Mouse (Mus musculus): ENCODE measurements around the gene Ptpn7.

Gene Ptpn7

DNA sequence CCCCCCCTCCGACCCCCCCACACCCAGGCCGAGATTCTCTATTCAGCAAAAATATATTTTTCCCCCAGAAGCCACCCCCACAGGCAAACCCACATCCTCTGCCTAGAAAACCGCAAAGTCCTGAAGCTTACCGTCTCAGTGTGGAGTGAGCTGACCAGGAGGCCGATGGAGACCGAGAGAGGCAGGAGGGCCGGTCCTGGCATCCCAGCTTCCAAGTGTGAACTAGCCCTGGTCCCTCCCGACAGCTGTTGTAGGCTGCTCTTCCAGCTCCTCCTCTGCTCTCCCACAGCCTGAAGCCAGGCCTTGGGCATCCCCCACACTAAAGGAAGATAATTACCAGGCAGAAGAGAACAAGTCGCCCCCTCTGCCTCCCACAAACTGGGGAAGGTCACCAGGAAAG is 3.5 kb upstream of the Ptpn7 start:
- no peak for DNase-seq (ENCODE audit: low read depth, low spot score)

GRCm38 (mm10) chr1:135129543-135130183 is 2.8 kb upstream of the Ptpn7 start:
- DNase-seq (ENCODE audit: low read depth, low spot score), result no peak

DNA sequence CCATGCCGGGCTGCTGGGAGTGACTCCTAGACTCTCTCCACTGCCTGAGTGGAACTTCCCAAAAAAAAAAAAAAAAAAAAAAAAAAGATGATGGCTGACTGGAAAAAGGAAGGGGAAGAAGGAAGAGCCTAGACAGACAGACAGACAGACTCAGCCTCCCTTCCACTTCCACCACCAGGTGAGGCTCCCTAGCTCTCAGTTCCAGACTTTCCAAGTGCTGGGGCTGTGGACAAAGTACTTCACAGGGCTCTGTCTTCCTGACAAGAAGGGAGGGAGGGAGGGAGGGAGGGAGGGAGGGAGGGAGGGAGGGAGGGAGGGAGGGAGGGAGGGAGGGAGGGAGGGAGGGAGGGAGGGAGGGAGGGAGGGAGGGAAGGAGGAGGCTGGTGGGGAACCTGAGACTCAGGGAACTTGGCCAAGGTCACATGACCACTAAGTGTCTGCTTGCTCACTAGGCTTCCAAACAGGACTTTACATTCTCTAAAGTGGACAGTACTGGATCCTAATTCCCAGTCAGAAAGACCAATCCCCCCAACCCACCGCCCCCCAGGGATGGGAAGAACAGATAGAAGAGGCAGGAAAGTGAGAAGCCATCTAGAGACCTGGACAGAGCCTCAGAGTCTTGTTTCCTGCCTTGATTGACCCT is 2.0 kb upstream of the Ptpn7 start:
- no peak for DNase-seq (ENCODE audit: low read depth, low spot score)

GRCm38 (mm10) chr1:135131034-135131433 is 1.5 kb upstream of the Ptpn7 start:
- DNase-seq (ENCODE audit: low read depth, low spot score), result no peak

DNA sequence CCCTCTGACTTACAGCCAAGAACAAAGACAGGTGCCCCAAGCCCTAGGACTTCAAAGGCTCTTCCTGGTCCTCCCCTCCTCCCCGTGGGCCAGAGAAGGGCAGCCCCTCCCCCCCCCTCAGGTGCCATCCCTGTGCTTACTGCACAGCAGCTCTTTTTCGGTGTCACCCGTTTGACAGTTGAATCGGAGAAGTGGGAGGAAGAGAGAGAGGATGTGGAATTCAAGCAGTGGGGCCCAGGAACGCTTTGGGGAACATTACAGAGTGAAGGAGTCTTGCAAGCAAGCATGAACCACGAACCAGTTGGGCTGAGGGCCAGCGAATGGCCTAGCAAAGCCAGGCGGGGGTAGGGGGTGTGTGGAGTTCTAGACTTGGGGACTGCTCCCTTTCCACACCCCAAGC is 940 bp upstream of the Ptpn7 start:
- DNase-seq (ENCODE audit: low read depth, low spot score), result no peak

DNA sequence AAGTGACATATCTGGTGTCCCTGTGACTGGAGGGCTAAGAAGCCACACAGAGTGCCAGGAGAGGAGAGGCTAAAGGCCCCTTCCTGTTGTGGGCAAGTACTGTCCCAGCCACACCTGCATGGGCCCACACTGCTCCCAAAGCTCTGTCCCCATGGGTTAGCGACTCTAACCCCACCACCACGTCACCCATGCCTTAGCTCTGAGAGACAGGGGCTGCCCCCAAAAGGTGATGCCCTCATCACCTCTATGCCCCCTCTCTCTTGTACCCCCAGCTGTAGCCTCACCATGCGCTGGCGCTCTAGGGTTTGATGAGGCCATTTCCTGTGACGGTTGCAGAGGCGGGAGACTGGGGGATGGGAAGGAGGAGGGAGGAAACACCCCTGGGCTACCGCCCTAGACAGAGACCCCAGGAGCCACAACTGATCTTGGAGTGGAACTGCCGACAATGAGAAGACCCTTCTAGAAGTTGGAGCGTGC is 431 bp downstream of the Ptpn7 start:
- no peak for DNase-seq (ENCODE audit: low read depth, low spot score)

- no peak for DNase-seq (ENCODE audit: low read depth, low spot score)
Observed at GRCm38 (mm10) chr1:135133678-135134435, 1.4 kb downstream of the Ptpn7 start.

DNA sequence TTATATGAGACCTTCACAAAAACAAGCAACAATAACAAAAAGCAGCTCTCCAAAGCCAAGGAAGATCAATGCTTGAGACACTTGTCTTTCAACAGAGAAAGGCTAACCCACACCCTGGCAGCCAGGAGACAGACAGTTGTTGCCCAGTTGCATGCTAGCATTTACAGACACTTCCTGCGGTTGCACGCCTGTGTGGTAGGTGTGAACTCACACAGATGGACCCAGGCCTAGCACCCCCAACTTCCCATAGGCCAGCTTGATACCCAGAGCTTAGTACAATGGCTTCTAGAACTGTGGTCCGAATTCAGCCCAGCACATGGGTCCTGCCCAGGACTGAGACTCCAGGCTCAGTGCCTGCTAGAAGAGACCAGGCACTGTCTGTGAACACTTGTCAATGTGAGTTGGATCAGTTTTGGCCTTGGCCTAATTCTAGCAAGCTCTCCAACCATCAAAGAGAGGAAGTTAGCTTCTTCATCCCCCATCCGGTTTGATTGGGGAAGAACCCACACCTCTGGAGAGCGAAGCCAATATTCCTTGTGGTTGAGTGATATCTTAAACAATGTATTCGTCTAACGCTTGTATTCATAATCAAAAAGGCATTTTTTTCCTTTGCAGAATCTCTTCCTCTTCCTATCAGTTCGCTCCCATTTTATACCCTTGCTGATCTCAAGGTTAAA is 2.7 kb downstream of the Ptpn7 start:
- DNase-seq (ENCODE audit: low read depth, low spot score), result no peak

GRCm38 (mm10) chr1:135136500-135136899 is 4.0 kb downstream of the Ptpn7 start:
- peak; percentile 72 for DNase-seq (ENCODE audit: low read depth, low spot score)

DNA sequence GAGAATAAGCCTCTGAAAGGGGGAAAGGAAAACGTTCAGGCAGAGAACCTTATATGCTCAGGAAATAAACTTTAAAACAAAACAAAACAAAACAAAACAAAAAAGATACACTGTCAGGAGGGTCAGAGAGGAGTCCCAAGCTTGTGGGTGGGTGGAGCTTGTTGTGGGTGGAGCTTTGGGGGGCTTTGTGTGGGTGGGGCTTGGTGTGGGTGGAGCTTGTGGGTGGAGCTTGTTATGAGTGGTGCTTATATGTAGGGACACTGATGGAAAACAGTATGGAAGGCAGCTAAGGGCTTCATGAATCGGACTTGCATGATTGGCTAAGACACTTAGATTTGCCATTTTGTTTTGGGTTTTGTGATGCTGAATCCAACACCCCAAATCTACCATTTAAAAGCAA is 7.4 kb downstream of the Ptpn7 start:
- DNase-seq (ENCODE audit: low read depth, low spot score), result no peak

DNA sequence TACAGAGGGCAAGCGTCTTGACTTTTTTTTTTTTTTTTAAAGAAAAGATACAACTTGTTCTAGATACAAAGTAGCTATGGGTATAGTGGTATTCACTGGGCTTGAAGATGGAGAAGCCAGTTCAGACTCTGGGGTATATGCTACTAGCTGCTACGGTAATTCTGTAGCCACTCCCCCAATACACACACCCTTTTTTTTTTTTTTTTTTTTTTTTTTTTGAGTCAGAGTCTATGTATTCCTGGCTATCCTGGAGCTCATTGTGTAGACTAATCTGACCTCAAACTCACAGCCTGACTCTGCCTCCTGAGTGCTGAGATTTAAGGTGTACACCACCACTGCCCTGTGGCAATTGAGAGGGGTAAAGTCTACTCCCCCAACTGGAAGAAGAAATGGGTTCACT is 10.0 kb downstream of the Ptpn7 start:
- no peak for DNase-seq (ENCODE audit: low read depth, low spot score)

- DNase-seq (ENCODE audit: low read depth, low spot score), result no peak
Observed at GRCm38 (mm10) chr1:135143940-135144339, 11.4 kb downstream of the Ptpn7 start.

- DNase-seq (ENCODE audit: low read depth, low spot score), result peak; percentile 60
Observed at GRCm38 (mm10) chr1:135146077-135146945, 13.8 kb downstream of the Ptpn7 start, which contains the start of gene Arl8a. Gene Arl8a, plus strand, starts transcription at chr1:135146824.

- DNase-seq (ENCODE audit: low read depth, low spot score), result peak; percentile 84
Observed at GRCm38 (mm10) chr1:135146946-135147701, 14.6 kb downstream of the Ptpn7 start.

GRCm38 (mm10) chr1:135147702-135148058 is 15.2 kb downstream of the Ptpn7 start:
- DNase-seq (ENCODE audit: low read depth, low spot score), result no peak

- DNase-seq (ENCODE audit: low read depth, low spot score), result no peak
Observed at GRCm38 (mm10) chr1:135148476-135148875, 16.0 kb downstream of the Ptpn7 start.

DNA sequence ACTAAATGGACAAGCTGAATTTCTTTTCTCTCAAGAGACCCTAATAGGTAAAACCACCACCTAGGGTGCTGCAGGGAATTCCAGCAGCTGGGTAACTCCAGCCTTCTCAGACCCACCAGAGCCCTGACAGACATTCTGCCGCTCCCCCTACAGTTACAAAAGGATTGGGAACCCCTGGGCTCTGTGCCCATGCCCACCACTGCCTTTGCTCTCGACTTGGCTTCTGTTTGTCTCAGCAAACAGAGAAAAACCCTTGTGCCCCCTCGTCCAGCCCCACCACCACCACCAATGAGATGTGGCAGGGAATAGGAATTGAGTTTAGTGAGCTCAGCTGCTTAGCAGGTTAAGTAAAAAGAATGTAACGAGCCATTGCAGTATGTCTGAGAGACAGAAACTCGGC is 16.5 kb downstream of the Ptpn7 start:
- DNase-seq (ENCODE audit: low read depth, low spot score), result no peak

- DNase-seq (ENCODE audit: low read depth, low spot score), result no peak
Observed at GRCm38 (mm10) chr1:135154011-135154410, 21.5 kb downstream of the Ptpn7 start.

- DNase-seq (ENCODE audit: low read depth, low spot score), result peak; percentile 79
Observed at GRCm38 (mm10) chr1:135154411-135154959, 22.0 kb downstream of the Ptpn7 start.

DNA sequence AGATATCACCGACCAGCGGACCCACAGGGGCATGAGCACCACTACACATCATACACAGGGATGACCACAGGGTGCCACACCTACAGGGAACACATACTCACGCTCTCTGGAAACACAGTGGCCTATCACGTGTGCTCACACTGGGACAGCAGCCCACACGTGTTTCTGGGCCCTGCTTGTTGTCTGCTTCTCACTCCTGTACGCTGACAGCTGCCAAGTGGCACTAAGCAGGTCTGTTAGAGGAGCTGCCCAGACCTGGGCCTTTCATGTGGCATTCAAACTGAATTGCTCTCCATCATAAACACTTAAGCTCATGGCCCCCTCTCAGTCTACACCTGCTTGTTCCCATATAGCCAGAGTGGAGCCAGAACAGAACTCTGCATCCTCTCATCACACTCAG is 23.8 kb downstream of the Ptpn7 start:
- no peak for DNase-seq (ENCODE audit: low read depth, low spot score)
